Mouse (Mus musculus) spleen, postnatal 14 days (tissue): ENCODE data around the gene Hectd4.
"Not testable (repeated sequence)": the region's sequence is repeated elsewhere in the genome, so short reads cannot be mapped to it uniquely, and the experiment has no call there.

Experiments
- DNase-seq, 2 experiments: peaks; one replicate each; pipeline ENCODE4 v3.0.0; 2021 to 2022; ENCODE audit warnings: low spot score in 2 of 2

Gene Hectd4

DNA sequence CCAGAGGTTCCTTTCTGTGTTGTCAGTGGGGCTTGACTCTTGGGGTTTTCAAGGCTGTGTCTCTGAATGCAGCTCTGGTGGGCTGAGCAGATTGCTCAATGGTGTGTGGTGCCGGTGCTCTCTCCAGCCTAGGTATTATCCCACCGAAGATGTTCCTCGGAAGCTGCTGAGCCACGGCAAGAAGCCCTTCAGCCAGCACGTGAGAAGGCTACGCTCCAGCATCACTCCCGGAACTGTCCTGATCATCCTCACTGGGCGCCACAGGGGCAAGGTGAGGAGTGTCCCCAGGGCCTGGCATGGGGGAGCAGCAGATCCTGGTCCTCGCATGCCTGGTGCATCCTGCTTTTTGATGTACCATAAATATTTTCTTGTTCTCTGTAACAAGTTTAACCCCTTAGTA, 13.5 kb upstream of the Hectd4 start:
- DNase-seq = no peak

- DNase-seq = no peak
Measured at GRCm38 (mm10) chr5:121206984-121207383, 13.0 kb upstream of the Hectd4 start.

- DNase-seq = no peak
Measured at GRCm38 (mm10) chr5:121209755-121210600, 10.0 kb upstream of the Hectd4 start.

DNA sequence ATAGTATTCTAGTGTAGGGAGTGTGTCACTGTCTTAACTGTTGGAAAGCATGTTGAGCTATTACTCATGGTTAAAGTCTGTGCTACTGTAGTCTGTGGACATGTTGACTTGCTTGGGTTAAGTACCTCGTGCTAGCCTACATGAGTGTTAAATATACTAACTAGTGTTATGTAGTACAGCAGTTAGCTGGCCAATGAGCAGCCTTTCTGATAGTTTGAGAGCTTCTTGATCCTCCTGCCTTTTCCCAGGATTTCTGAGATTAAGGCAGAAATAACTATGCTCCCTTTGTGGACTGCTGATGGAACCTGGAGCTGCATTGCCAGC, 9.5 kb upstream of the Hectd4 start:
- no peak for DNase-seq

DNA sequence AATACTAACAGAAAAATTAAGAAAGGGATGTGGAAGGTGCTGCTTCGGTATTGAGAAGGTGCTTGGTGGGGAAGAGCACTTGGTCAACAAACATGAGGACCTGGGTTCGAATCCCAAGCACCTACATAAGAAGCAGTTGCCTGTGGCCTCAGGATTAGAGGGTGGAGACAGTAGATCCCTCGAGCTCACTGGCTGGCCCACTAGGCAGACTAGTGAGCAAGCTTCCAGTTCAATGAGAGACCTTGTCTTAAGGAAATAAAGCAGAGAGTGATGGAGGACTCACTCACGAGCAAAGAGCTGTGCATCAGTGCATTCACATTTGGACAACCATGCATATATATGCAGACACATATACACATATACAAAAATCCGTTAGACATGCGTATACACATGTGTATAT, 7.9 kb upstream of the Hectd4 start:
- no peak for DNase-seq

- no peak for DNase-seq
Measured at GRCm38 (mm10) chr5:121214707-121215106, 5.3 kb upstream of the Hectd4 start.

DNA sequence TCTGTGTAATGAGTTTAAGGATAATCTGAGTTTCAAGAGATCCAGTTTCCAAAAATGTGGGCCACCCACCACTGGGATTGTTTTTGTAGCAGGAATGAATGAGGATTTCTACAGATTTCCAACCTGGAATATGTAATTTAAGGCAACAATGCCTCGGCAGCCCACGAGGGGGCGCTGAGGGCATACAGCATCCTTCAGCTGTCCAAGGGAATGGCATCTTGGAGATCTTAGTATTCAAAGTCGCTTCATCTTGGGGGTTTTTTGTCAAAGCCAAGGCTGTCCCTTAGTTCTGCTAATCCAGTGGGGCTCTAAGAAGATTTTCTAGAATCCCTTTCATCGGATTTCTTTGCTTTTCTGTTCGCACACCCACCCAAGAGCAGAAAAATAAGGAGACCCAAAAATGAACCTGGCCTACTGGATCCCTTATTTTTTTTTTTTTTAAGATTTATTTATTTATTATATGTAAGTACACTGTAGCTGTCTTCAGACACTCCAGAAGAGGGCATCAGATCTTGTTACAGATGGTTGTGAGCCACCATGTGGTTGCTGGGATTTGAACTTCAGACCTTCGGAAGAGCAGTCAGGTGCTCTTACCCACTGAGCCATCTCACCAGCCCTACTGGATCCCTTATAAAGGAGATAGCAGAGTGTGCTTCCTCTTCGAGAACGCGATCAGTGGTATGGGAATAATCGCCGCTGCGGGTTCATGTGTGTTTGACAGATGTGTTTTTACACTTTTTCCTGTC, 4.5 kb upstream of the Hectd4 start:
- peak; percentile 57 to 72 for DNase-seq

GRCm38 (mm10) chr5:121216126-121216446, 3.9 kb upstream of the Hectd4 start:
- peak; percentile 62 to 68 for DNase-seq

- DNase-seq = not testable (repeated sequence)
Measured at GRCm38 (mm10) chr5:121216584-121217312, 3.3 kb upstream of the Hectd4 start.

GRCm38 (mm10) chr5:121217313-121217634, 2.7 kb upstream of the Hectd4 start:
- no peak for DNase-seq

DNA sequence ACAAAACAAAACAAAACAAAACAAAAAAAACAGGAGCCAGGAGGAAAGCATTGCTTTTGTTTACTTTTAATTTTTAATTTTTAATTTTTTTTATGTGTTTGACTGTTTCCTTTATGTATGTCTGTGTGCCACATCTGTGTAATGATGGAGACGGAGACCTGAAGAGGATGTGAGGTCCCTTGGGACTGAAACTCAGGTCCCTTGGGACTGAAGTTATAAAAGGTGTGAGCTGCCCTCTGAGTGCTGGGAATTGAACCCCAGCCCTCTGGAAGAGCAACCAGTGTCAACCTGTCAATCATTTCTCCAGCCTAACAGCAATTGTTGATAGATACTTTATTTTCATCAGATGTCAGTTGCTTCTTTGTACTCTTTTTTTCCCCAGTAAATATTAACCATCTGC, 829 bp upstream of the Hectd4 start:
- no peak for DNase-seq

GRCm38 (mm10) chr5:121220732-121221301, 798 bp downstream of the Hectd4 start:
- no peak for DNase-seq

- no peak for DNase-seq
Measured at GRCm38 (mm10) chr5:121221328-121221850, 1.4 kb downstream of the Hectd4 start.

DNA sequence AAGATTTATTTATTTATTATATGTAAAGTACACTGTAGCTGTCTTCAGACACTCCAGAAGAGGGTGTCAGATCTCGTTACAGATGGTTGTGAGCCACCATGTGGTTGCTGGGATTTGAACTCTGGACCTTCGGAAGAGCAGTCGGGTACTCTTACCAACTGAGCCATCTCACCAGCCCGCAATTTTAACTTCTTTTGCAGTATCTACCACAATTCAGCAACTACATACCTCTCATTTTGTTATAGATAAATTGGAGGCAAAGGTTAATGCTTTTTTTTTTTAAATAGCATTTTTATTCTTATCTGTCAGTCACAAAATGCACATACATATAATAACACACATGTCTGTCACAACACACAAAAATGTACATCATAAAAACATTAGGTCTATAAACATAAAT, 4.0 kb downstream of the Hectd4 start:
- not testable (repeated sequence) for DNase-seq

DNA sequence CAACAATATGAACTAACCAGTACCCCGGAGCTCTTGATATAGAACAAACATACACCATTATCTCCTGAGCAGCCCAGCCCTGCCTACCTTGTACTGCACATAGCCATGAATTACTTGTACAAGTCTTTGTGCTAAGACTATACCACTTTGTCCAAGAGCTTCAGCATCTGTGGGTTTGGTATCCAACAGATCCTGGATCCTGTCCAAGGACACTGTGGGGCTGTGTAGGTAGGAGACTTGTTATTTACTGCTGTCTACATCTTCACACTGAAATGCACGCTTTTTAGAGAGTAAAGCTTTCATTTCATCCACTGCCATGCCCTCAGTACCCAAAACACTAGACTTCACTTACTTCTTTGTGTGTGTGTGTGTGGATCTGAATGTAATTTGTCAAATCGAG, 4.8 kb downstream of the Hectd4 start:
- no peak for DNase-seq

- no peak for DNase-seq
Measured at GRCm38 (mm10) chr5:121225854-121226253, 5.8 kb downstream of the Hectd4 start.

DNA sequence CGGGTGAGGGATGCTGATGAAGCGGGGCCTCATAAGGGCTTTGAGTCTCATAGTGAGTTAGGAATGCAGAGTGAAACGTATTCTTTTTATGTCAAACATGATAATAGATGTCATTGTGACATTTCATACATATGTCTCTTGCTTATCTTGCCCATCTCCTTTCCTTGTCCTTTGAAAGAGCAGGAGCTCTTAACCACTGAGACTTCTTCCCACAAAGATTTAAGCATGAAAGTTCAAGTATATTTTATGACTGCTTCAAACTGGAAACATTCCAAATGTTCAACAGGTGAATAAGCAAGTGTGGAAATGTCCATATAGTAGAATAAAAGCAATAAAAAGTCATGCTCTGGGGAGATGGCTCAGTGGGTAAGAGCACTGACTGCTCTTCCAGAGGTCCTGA, 6.4 kb downstream of the Hectd4 start:
- DNase-seq = no peak

DNA sequence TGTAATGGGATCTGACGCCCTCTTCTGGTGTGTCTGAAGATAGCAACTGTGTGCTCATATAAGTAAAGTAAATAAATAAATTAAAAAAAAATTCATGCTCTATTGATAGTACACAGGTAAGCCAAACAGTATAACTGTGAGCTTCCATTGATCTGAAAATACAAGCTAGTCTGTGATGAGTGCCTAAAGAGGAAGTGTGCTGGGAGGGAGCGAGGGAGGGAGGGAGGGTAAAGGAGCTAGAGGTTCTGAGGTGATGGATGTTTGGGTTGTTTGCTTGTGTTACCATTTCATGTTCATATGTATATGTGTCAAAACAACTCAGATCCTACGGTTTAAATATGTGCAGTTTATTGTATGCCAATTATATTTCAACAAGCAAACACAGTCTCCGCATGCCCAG, 6.8 kb downstream of the Hectd4 start:
- DNase-seq = no peak

DNA sequence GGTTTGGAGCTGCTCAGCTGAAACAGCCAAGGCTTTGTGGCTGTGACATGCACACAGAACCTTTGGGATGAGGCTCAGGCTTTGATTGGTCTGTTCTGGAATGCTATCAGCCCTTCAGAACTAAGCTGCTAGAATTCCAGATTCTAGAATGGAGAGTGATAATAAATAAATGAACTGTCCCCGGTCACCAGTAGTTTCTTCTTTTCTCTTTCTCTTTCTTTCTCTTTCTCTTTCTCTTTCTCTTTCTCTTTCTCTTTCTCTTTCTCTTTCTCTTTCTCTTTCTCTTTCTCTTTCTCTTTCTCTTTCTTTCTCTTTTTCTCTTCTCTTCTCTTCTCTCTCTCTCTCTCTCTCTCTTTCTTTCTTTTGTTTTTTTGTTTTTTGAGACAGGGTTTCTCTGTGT, 7.3 kb downstream of the Hectd4 start:
- DNase-seq = not testable (repeated sequence)

DNA sequence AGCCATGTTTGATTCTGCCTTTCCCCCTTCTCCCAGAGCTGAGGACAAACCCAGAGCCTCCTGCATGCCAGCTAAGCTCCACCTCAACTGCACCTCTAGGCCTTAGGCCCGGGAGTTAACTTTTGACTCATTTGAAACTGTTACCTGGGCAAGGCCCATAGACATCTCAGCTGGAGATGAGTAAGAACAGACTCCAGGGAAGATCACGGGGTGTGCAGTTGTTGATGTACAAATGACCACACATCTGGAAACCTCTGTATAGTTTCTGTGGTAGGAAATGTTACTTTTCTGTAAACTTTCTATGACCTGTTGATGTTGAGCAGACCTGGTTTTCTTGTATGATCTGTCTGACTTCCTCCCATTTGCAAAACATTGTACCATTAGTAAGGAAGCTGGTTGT, 9.2 kb downstream of the Hectd4 start:
- DNase-seq = no peak

GRCm38 (mm10) chr5:121230811-121231210, 10.8 kb downstream of the Hectd4 start:
- DNase-seq = no peak

DNA sequence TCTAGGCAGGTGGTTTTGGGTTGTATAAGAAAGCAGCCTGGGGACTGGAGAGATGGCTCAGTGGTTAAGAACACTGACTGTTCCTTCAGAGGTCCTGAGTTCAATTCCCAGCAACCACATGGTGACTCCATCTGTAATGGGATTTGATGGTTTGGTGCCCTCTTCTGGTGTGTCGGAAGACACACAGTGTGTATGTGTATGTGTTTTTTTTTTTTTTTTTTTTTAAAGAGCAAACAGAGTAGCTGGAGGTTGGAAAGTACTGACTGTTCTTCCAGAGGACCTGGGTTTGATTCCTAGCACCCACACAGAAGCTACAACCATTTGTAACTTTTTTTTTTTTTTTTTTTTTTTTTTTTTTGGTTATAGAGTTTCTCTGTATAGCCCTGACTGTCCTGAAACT, 12.8 kb downstream of the Hectd4 start:
- no peak for DNase-seq
